Mouse (Mus musculus) heart, embryonic 15.5 days (tissue): Measurements from ENCODE around the gene Ppil1. TPM values are rescaled to one million over a fixed set of nuclear protein-coding genes. Genes with fewer than 3 reads are reported as not detected.

ENCODE experiments used
- polyA plus RNA-seq: library from polyadenylated mRNA; unstranded; fragments of >200 nt; fragmentation: Nextera tagmentation; extraction: Ambion mirVana; gene quantifications from 2 replicates; pipeline ENCODE4 v1.2.1, GENCODE M21; 2015

Ppil1 gene
- polyA plus RNA-seq, 1 experiment from 2014 or later: 86.8 TPM

Other genes starting within 250 kb of the Ppil1 start
- gene Srsf3, start 231.6 kb downstream of the Ppil1 start, polyA plus RNA-seq: 318 and 332 TPM in 2 replicates
- gene Cdkn1a, start 173.2 kb downstream of the Ppil1 start, polyA plus RNA-seq: 53.3 and 64.4 TPM in 2 replicates
- 0.66 and 3.1 TPM in 2 replicates for gene Rab44, start 150.0 kb downstream of the Ppil1 start, polyA plus RNA-seq
- 14.9 and 17.9 TPM in 2 replicates for gene Cpne5, start 26.0 kb downstream of the Ppil1 start, polyA plus RNA-seq
- 91.1 and 96.0 TPM in 2 replicates for gene BC004004, start 4.6 kb upstream of the Ppil1 start, polyA plus RNA-seq
- gene Pi16, start 53.5 kb upstream of the Ppil1 start, polyA plus RNA-seq: 4.3 and 5.8 TPM in 2 replicates
- 224 and 299 TPM in 2 replicates for gene Mtch1, start 83.7 kb upstream of the Ppil1 start, polyA plus RNA-seq
- gene Fgd2, start 96.7 kb upstream of the Ppil1 start, polyA plus RNA-seq: 3.0 and 7.0 TPM in 2 replicates
- 17.9 and 18.2 TPM in 2 replicates for gene Pim1, start 226.6 kb upstream of the Ppil1 start, polyA plus RNA-seq